Mouse (Mus musculus): ENCODE data around the gene Insig2. TPM values are rescaled to one million over a fixed set of nuclear protein-coding genes. Genes with fewer than 3 reads are reported as not detected.

Gene Insig2
- total RNA-seq (2014; fragmentation: Nextera tagmentation) (18.0 and 23.7 TPM in 2 replicates), total RNA-seq (2017) (11.0 and 20.4 TPM in 2 replicates)

DNA sequence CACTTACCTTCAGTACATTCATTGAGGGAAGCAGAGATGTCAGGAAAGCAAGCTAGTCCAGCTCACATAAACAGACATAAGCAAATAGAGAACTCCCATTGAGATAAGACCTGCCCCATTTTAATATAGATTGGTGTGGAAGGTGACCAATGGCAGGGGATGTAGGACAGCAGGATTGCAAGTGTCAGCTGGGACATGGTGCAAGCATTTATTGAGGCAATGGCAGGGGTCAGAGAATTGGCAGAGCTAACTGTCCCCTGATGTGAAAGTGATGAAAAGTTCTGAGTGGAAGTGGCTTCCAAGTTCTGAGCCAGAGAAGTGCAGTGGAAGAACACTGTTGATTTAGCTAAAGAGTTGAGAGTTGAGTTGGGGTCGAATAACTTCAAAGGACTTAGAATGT, at the start of gene Insig2:
Gene Insig2, minus strand, starts transcription at position 105 of the 400 bp plus-strand sequence.
- ATAC-seq (replicated peaks; ENCODE audit: low FRiP score, low TSS enrichment, poor library complexity, severe bottlenecking), result no peak

DNA sequence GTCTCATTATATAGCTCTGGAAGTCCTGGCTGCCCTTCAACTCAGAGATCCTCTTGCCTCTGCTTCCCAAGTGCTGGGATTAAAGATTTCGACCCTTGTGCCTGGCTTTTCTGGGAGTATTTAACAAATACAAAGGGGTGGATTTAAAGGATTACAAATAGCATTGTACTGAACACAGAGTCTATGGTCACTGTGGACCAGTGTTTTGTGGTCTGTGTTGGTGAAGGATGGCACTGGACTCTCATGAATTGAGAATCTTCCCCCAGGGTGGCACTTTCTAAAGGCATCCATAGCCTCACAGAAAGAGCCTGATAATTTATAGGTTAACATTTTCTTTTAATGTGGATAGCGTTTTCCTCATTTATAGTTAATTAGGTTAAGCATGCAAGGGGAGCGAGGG, 49.2 kb upstream of the Insig2 start:
- ATAC-seq (replicated peaks; ENCODE audit: low FRiP score, low TSS enrichment, poor library complexity, severe bottlenecking), result no peak

DNA sequence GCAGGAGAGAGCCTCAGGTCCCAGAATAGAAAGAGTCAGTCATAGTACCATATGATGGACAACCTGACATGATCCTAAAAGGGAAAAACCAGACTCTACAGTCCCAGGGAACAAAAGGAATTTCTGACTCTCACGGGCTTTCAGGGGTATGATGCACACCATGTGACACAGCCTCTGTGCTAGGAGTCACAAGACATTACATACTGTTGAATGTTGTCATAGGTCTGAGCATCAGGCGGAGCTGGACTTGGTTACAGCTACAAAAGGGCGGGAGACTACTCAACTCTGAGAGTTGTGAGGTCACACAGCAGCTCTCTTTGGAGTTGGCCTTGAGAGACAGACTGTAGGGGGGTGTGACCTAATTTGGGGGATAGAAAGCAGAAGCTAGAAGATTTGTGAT, 47.6 kb upstream of the Insig2 start:
- ATAC-seq (replicated peaks; ENCODE audit: low FRiP score, low TSS enrichment, poor library complexity, severe bottlenecking), result no peak

DNA sequence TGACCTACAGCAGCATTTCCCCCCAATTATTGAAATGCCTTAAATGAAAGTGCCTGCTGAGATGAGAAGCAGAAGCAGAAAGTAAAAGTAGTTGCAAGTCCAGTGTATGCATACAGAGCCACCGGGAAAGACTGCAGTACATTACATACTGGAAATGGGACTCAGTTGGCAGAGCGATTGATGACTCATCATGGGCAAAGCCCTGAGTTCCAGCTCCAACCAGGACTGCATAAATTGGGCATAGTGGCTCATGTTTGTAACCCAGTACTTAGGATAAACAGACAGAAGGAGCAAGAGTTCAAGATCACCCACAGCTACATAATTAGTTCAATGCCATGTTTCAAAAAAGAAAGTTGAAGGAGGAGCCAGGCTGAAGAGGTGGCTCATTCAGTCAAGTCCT, 45.5 kb upstream of the Insig2 start:
- ATAC-seq (replicated peaks; ENCODE audit: low FRiP score, low TSS enrichment, poor library complexity, severe bottlenecking), result no peak

DNA sequence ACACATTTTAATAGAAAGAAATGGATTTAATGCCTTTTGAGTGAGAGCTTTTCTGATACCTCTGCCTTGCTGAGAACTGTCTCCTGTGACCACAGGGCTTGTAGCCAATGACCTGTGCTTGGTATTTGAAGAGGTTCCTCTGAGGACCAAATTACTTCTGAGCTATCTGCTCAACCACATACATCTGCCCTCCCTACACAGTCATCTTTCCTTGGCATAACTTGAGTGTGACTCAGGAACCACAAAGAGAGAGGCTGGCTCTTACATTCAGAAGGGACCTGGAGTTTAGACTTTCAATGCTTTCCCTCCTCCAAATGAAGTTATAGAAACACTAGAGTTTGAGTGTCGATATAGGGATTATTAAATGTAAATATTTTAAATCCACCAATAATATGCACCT, 45.0 kb upstream of the Insig2 start:
- no peak for ATAC-seq (replicated peaks; ENCODE audit: low FRiP score, low TSS enrichment, poor library complexity, severe bottlenecking)

DNA sequence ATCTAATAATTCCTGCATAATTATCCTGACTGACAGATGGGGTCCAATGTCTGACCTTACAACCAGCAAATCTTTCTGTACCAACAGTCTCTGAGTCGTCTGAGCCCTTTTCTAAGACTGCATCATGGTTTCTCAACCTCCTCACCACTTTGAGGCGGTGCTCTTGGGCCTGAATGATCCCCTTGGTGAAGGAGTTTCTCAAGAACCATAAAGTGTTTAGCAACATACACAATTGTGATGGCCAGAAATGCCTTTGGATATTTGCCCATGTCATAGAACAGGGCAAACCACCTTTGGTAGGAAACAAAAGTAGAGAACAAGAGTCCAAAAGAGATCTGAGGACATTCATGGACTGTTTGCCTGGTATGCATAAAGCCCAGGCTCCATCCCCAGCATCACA, 41.2 kb upstream of the Insig2 start:
- ATAC-seq (replicated peaks; ENCODE audit: low FRiP score, low TSS enrichment, poor library complexity, severe bottlenecking), result no peak

DNA sequence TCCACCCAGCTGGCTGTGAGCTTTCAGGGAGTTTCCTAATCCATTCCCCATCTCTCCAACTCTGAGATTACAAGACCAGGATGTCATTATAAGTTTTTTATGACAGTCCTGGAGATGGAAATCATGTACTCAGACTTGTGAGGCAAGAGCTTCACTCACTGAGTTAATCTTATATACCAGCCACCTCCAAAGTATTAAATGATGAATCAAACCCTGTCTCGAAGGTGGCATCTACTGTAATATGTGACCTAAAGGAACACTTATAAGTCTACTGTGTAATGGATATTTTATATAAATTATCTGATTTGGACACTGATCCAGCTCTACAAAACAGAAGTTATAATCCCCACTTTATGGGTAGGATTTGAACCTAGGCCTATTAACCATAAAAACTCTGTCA, 40.3 kb upstream of the Insig2 start:
- no peak for ATAC-seq (replicated peaks; ENCODE audit: low FRiP score, low TSS enrichment, poor library complexity, severe bottlenecking)

DNA sequence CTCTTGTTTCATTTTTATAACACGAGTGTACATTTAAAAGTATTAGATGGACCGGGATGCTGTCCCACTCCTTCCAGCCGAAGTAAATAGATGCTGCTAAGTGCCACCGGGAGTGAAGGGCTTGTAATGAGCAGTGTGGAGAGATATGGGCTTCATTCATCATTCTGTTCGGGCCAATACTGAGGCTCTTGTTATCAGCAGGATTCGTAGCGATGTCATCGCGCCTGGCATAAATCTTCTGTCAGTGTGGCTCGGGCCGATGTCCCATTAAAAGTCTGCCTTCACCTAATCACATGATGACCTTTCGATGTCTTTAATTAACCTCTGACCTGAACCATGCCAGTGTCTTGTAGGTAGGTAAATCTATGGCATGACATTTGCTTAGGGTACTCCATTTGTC, 39.1 kb upstream of the Insig2 start:
- ATAC-seq (replicated peaks; ENCODE audit: low FRiP score, low TSS enrichment, poor library complexity, severe bottlenecking), result no peak

DNA sequence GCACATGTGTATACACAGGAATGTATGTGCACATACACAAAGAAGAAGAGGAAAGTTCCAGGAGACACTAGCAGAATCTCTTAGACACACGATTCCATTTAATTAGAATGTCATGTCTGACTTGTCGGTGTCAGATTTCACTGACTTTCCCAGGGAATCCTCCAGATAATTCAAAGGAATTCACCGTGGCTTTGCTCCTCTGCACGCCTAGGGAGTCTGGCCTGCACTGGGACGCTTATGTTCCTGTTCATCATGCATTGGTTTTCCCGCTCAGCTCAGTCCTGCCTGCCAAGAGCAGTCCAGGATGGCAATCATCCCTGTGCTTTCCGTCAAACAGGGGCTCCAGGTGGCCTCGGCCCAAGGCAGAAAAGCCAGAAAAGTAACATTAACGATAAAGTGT, 34.9 kb upstream of the Insig2 start:
- no peak for ATAC-seq (replicated peaks; ENCODE audit: low FRiP score, low TSS enrichment, poor library complexity, severe bottlenecking)

DNA sequence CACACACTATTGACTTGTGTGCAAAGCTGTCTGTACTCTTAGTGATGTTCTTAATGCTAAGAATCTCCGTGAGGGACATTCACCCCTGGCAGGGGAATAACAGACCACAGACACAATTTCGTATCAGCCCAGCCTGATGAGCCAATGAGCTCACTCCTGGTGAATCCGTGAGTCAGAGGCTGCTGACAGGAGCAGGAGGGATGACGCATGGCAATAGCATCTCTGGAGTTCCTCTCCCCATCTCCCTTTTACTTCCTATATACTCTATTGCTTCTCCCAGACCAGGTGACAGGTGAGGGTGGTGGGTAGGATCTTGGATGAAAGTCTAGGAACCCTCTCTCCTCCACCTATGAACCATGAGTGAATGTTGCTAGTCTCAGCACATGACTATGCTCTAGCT, 28.2 kb upstream of the Insig2 start:
- no peak for ATAC-seq (replicated peaks; ENCODE audit: low FRiP score, low TSS enrichment, poor library complexity, severe bottlenecking)

DNA sequence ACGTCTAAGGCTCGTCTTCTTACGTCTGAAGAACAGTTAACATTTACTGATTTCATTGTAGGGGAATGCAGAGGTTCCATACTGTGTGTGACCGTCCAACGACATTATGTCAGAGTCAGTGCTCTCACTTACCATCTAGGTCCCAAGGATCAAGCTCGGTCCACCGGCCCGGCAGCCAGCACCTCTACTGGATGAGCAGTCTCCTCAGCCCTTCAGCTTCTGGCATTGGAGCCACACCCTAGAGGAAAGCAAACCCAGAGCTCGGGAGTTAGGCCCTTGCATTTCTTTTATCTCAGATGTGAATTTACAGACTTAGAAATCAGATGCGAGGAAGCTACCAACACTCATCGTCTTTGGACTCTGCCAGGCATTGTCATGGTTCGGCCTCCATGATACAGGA, 27.3 kb upstream of the Insig2 start:
- no peak for ATAC-seq (replicated peaks; ENCODE audit: low FRiP score, low TSS enrichment, poor library complexity, severe bottlenecking)

DNA sequence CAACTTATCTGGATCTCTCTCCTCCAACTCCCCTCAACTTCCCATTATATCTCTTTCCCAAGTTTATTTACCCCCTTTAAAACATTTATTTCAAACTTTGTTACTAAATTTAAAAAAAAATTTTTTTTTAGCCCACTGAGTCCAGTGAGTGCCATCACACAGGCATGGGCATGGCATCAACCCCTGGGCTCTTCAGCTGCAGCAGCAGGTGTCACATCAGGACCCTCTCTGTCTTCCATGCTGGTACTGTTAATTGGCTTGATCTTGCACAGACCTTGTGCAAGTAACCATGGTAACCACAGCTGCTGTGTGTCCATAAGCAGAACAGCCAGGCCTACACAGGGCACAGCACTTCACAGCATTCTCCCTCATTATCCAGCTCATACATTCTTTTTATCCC, 21.4 kb upstream of the Insig2 start:
- ATAC-seq (replicated peaks; ENCODE audit: low FRiP score, low TSS enrichment, poor library complexity, severe bottlenecking), result no peak

DNA sequence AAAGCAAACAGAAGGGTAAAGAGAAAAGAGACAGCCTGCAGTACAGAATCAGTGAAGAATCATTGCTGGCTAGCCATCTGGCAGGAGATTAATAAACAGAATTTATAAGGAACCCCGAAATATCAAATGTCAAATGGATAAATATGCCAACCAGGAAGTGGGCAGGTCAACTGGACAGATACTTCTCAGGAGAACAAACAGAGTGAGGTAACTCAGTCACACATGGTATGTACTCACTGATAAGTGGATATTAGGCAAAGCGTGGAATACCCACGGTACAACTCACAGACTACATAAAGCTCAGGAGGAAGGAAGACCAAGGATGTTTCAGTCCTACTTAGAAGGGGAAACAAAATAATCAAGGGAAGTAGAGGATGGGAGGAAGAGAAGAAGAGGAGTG, 18.6 kb upstream of the Insig2 start:
- no peak for ATAC-seq (replicated peaks; ENCODE audit: low FRiP score, low TSS enrichment, poor library complexity, severe bottlenecking)

DNA sequence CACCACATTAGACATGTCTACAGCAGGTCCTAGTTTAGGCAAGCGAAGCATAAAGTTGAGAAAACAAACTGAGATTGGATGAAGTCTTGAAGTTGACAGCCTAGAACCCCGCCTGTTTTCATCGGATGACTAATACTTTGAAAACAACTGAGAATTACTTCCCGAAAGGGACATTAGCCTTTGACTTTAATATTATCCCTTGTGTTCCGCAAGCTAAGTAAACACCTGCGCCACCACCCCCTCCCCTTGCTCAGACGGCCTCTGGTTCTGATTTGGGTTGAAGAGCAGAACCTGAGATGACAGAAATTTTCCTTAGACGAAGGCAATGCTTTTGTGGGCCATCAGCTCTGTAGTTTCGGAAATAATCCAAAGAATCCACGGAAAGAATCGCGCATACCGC, 18.2 kb upstream of the Insig2 start:
- ATAC-seq (replicated peaks; ENCODE audit: low FRiP score, low TSS enrichment, poor library complexity, severe bottlenecking), result no peak

DNA sequence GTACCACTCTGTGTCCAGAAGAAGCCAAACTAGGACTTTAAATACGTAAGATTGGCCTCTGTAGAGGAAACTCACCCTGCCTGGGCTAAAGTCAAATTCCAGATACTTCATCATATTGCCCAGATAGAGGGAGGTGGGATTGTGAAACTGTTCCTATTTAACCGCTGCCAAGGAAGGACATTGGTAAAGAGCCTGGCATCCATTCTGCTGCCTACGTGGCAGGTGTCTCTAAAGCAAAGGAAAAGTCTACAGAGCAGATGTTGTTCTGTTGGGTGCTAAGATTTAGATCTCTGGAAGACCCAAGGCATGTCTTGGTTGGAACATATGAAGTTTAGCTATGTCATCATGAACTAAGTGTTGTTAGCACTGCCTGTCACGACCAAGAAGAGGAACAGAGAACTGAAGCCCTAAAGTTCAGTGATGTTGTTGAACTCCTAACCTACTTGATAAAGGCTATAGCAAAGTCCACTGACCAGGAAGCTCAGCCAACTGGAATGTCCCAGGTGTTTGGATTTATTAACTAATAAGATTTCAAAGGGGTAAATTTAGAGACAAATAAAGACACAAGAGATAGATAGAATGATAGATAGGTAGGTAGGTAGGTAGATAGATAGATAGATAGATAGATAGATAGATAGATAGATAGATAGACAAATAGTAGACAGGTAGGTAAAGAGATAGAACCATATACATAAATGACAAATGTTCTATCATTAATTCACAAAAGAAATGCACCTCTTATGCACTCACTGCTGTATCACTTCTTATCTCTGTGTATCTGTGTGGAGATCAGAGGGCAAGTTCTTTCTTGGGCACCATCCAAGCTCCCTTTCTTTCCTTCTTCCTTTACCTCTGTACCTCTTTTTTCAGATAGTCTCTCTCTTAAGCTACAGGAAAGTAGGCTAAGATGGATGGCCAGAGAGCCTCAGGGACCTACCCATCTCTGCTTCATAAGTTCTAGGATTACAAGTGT, 16.8 kb upstream of the Insig2 start:
- ATAC-seq (replicated peaks; ENCODE audit: low FRiP score, low TSS enrichment, poor library complexity, severe bottlenecking), result no peak

DNA sequence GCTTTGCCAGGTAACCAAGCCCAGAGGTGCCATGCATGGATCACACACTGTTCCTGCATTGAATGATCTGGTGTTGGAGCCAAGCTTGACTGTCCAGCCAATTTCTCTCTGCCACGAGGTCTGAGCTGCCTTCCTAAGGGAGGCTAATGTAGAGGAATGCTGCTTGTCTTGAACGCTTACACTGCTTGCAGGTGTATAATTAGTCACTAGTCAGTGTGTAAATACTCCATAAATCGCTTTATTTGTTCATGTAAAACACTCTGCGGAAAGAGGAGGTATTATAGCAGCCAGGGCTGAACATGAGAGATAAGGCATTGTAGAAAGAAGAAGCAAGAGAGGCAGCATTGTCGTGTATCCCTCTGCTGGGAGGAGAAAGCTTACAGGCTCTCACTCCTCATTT, 11.6 kb upstream of the Insig2 start:
- no peak for ATAC-seq (replicated peaks; ENCODE audit: low FRiP score, low TSS enrichment, poor library complexity, severe bottlenecking)

DNA sequence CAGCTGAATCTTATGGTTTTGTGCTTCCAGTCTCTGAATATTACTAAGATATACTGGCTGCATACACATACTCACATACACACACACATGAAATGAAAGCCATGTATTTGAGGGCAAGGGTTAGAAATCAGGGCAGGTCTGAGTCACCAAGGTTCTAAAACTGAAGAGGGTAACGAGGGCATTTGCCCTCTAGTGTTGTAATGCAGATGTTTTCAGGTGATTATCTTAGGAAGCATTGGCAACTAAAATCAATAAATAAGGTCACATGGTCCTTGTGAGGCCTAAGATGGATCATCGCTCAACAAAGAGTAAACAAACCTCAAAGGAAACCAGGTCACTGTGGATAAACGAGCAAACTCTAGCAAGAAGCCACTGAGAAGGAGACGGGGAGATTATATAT, 3.4 kb upstream of the Insig2 start:
- no peak for ATAC-seq (replicated peaks; ENCODE audit: low FRiP score, low TSS enrichment, poor library complexity, severe bottlenecking)

DNA sequence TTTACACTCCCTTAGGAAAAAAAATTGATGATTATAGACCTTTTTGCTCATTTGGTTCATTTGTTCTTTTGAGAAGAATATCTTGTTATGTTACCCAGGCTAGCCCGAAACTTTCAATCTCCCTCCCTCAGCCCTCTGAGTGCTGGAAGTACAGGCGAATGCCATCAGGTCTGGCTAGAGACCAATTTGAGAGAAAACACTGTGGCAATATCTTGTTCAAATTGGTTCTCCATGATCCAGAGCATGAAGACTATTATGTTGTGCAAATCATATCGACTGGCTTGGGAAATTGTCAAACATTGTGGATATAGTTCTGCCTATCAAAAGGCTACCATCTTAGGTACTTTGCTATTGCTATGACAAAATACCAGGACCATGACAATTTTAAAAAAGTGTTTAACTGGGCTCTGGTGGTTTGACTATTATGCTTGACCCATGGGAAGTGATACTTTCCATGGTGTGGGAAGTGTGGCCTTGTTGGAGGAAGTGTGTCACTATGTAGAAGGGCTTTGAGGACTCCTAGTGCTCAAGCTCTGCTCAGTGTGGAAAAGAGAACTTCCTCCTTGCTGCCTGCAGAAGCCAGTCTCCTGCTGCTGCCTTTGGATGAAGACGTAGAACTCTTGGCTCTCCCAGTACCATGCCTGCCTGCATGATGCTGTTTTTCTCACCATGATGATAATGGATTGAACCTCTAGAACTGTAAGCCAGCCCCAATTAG, 1.8 kb upstream of the Insig2 start:
- ATAC-seq (replicated peaks; ENCODE audit: low FRiP score, low TSS enrichment, poor library complexity, severe bottlenecking), result no peak

DNA sequence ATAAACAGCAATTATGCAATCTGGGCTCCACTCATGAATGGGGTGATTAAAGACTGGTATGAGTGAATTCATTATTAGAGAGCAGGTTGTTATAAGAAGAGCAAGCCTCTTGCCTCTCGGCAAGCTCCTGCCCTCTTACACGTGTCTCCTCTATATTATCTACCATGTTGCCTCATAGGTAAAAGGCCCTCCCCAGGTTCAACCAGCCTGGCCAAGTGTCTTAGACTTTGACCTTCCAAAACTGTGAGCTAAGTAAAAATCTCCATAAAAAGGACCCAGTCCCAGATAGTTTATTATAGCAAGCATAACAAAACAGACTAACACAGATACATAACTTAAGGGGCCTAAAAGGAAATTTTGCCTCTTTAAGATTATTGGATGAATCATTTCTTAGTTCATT, 1.8 kb downstream of the Insig2 start:
- ATAC-seq (replicated peaks; ENCODE audit: low FRiP score, low TSS enrichment, poor library complexity, severe bottlenecking), result no peak

DNA sequence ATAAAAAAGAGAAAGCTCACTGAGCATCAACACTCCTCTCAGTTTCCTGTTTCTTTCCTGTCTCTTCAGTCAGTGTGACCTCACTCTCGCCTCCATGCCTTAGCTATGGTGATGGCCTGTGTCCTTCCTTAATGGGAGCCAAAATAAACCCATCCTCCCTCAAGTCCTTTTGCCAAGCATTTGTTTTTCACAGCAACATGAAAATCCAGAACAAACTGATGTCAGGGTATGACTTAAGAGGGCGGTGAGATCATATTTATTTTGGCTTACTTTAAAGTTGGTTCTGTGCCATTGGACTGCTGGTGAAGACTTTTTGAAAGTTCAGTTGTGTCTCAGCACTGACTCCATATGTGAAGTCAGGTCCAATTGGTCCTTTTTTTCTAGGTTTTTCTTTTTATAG, 3.0 kb downstream of the Insig2 start:
- ATAC-seq (replicated peaks; ENCODE audit: low FRiP score, low TSS enrichment, poor library complexity, severe bottlenecking), result no peak

DNA sequence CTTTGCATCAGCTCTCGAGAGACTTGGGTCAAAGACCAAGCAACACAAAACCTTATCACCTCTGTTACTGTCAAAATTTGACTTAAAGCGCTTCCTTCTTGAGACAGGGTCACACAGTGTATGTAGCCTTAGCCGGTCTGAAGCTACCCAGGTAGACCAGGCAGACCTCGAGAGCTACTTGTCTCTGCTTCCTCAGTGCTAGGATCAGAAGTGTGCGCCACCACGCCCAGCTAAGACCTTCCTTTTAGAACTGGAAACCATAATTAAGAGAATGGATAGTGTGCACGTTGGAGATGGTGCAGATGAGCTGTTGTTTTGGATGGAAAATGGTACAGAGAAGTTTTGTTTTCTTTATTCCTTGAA, 4.2 kb downstream of the Insig2 start:
- ATAC-seq (replicated peaks; ENCODE audit: low FRiP score, low TSS enrichment, poor library complexity, severe bottlenecking), result peak; percentile 67
